Mouse (Mus musculus): ENCODE measurements around the gene Tmem72. TPM values are rescaled to one million over a fixed set of nuclear protein-coding genes. Genes with fewer than 3 reads are reported as not detected.

The Tmem72 gene
- total and polyA plus RNA-seq, 3 experiments: 0.01 to 0.04 TPM; not detected in 1

- Histone ChIP-seq H3K9ac (ENCODE audit: control insufficient read depth, low read depth, low read length, poor library complexity, severe bottlenecking) (no peak overlapping the region), H3K9me3 (replicated peaks; ENCODE audit: insufficient read depth, low read length) (no peaks in the 10 kb centered on the region), H3K4me3 (ENCODE audit: control insufficient read depth in 1 of 2, insufficient read depth in 1 of 2, low read depth in 2 of 2, low read length in 2 of 2) (no peak overlapping the region), H3K36me3 (ENCODE audit: control insufficient read depth in 1 of 2, insufficient read depth in 2 of 2, low read length in 2 of 2) (no peaks in the 10 kb centered on the region), H3K27ac (ENCODE audit: control insufficient read depth, low read depth, low read length) (no peak overlapping the region), H3K4me1 (ENCODE audit: control insufficient read depth in 1 of 2, insufficient read depth in 2 of 2, low read length in 2 of 2) (no peaks in the 10 kb centered on the region), H3K27me3 (ENCODE audit: control insufficient read depth in 1 of 2, insufficient read depth in 2 of 2, low read length in 2 of 2) (no peaks in the 10 kb centered on the region), H3K79me2 (ENCODE audit: control insufficient read depth, insufficient read depth, low read length, poor library complexity) (no peaks in the 10 kb centered on the region)
- no peak for TF ChIP-seq ZKSCAN1 (IDR thresholded peaks at IDR 0.05; ENCODE audit: low read depth, low read length)
- no peak for DNase-seq (ENCODE audit: low read depth, low spot score)
These were observed 52.7 kb downstream of the Tmem72 start for GRCm38 (mm10) chr6:116664031-116664430.

GRCm38 (mm10) chr6:116663364-116663763 lies 53.3 kb downstream of the Tmem72 start:
- Histone ChIP-seq H3K36me3 (ENCODE audit: control insufficient read depth in 1 of 2, insufficient read depth in 2 of 2, low read length in 2 of 2) (no peaks in the 10 kb centered on the region), H3K27ac (ENCODE audit: control insufficient read depth, low read depth, low read length) (no peak overlapping the region), H3K4me1 (ENCODE audit: control insufficient read depth in 1 of 2, insufficient read depth in 2 of 2, low read length in 2 of 2) (no peaks in the 10 kb centered on the region), H3K4me3 (ENCODE audit: control insufficient read depth in 1 of 2, insufficient read depth in 1 of 2, low read depth in 2 of 2, low read length in 2 of 2) (no peak overlapping the region), H3K27me3 (ENCODE audit: control insufficient read depth in 1 of 2, insufficient read depth in 2 of 2, low read length in 2 of 2) (no peaks in the 10 kb centered on the region), H3K9me3 (replicated peaks; ENCODE audit: insufficient read depth, low read length) (no peaks in the 10 kb centered on the region), H3K79me2 (ENCODE audit: control insufficient read depth, insufficient read depth, low read length, poor library complexity) (no peaks in the 10 kb centered on the region), H3K9ac (ENCODE audit: control insufficient read depth, low read depth, low read length, poor library complexity, severe bottlenecking) (no peak overlapping the region)
- TF ChIP-seq MAZ (IDR thresholded peaks at IDR 0.05; ENCODE audit: low read depth, low read length) (no peak), POLR2AphosphoS2 (IDR thresholded peaks at IDR 0.05; ENCODE audit: low read length) (no peak), CHD1 (IDR thresholded peaks at IDR 0.05; ENCODE audit: low read depth, low read length) (no peak), ZNF384 (IDR thresholded peaks at IDR 0.05; ENCODE audit: low read depth, low read length) (no peak), ZC3H11A (IDR thresholded peaks at IDR 0.05; ENCODE audit: low read depth, low read length) (no peak), NRF1 (IDR thresholded peaks at IDR 0.05; ENCODE audit: insufficient read depth, low read depth, low read length, poor library complexity, severe bottlenecking) (no peak), ZMIZ1 (IDR thresholded peaks at IDR 0.05; ENCODE audit: low read depth, low read length) (no peak), KAT2A (conservative IDR thresholded peaks at IDR 0.05; ENCODE audit: low read depth, low read length) (no peak), TCF12 (IDR thresholded peaks at IDR 0.05; ENCODE audit: low read depth, low read length) (no peak), E2F4 (IDR thresholded peaks at IDR 0.05; ENCODE audit: borderline replicate concordance, low read depth, low read length) (no peak), CTCF (IDR thresholded peaks at IDR 0.05 in 2 of 3, conservative IDR thresholded peaks at IDR 0.05 in 1 of 3; ENCODE audit: control insufficient read depth in 1 of 3, insufficient read depth in 1 of 3, low read depth in 2 of 3, low read length in 3 of 3, poor library complexity in 1 of 3, severe bottlenecking in 1 of 3) (no peak), POLR2A (IDR thresholded peaks at IDR 0.05; ENCODE audit: control insufficient read depth in 1 of 2, insufficient read depth in 1 of 2, low read depth in 1 of 2, low read length in 2 of 2, poor library complexity in 1 of 2) (no peak), ZKSCAN1 (IDR thresholded peaks at IDR 0.05; ENCODE audit: low read depth, low read length) (no peak), USF2 (IDR thresholded peaks at IDR 0.05; ENCODE audit: borderline replicate concordance in 1 of 2, insufficient read depth in 1 of 2, low read depth in 1 of 2, low read length in 2 of 2) (no peak), ETS1 (IDR thresholded peaks at IDR 0.05; ENCODE audit: low read depth, low read length) (no peak), MAX (IDR thresholded peaks at IDR 0.05; ENCODE audit: low read length) (no peak), USF1 (IDR thresholded peaks at IDR 0.05; ENCODE audit: low read depth, low read length) (no peak), HCFC1 (IDR thresholded peaks at IDR 0.05; ENCODE audit: low read depth, low read length) (no peak), TAL1 (IDR thresholded peaks at IDR 0.05; ENCODE audit: low read length) (no peak)
- no peak for DNase-seq (ENCODE audit: low read depth, low spot score)
